Comparison of ENCODE assay signal across 10 mouse cellular contexts in genomic region chr11:78455308-78455707, GRCm38 (mm10). TPM values are rescaled to one million over a fixed set of nuclear protein-coding genes. Genes with fewer than 3 reads are reported as not detected.
A peak's percentile ranks its signal among the peaks of the same experiment; 100 is the strongest.
DNase-seq lines count a peak whose midpoint lies in the region; TF ChIP-seq lines count a peak whose summit lies in the region.
"Had no signal": no experiment of that assay in that cellular context is flagged by ENCODE, and none has a peak within 500 bp of the region (broad histone marks: within the 10 kb centered on the region; RNA-seq: fewer than 3 reads in every experiment).

No protein-coding gene starts in this region.

- no peak for TF ChIP-seq POLR2A in thymus, adult 2 months (IDR thresholded peaks at IDR 0.05; ENCODE audit: control insufficient read depth, extremely low read depth, insufficient read depth, low read length, poor library complexity)

- H3K27ac ChIP-seq in thymus, adult 2 months (ENCODE audit: control insufficient read depth, insufficient read depth, low read length), result no peak overlapping the region
- H3K27ac ChIP-seq: embryonic facial prominence, embryonic 15.5 days had no signal

- no peaks in the 10 kb centered on the region for H3K4me1 ChIP-seq in thymus, adult 2 months (replicated peaks; ENCODE audit: control insufficient read depth, insufficient read depth, low read length)
- H3K4me1 ChIP-seq: embryonic facial prominence, embryonic 15.5 days had no signal

- WGBS in thymus, adult 2 months, result 30% methylated on average over 5 of the region's 5 CpGs

- TF ChIP-seq CTCF in thymus, adult 2 months (IDR thresholded peaks at IDR 0.05; ENCODE audit: borderline replicate concordance, control insufficient read depth, extremely low read depth, insufficient read depth, low read length, poor library complexity), result no peak

- no peaks in the 10 kb centered on the region for H3K27me3 ChIP-seq in thymus, adult 2 months (ENCODE audit: control insufficient read depth, insufficient read depth, low read length)

- DNase-seq in heart, adult 8-10 months (ENCODE audit: low spot score), result peak; percentile 19
- no peak for DNase-seq in heart, adult 11 months
- peak; percentile 38 for DNase-seq in thymus, adult 2 months
- no peak for DNase-seq in thymus, adult 18-20 months
- DNase-seq in brain, adult 2 months (ENCODE audit: low read depth, low spot score), result peak; percentile 45
- peak; percentile 65 for DNase-seq in kidney, adult 9 months
- peak; percentile 51 for DNase-seq in retina, embryonic 14.5 days (ENCODE audit: low spot score)
- DNase-seq in right cerebral cortex, adult 18-20 months, result no peak

- H3K4me3 ChIP-seq in thymus, adult 2 months (ENCODE audit: control insufficient read depth, insufficient read depth, low read length), result no peak overlapping the region
- H3K4me3 ChIP-seq: embryonic facial prominence, embryonic 15.5 days had no signal

- H3K36me3 ChIP-seq in thymus, adult 2 months (ENCODE audit: control insufficient read depth, insufficient read depth, low read length), result no peaks in the 10 kb centered on the region
- H3K36me3 ChIP-seq: embryonic facial prominence, embryonic 15.5 days had no signal

RNA-seq across cellular contexts. Expression of gene Slc46a1, which starts 10.2 kb away (rescaled TPM):
- total RNA-seq in heart, adult 8-10 months (2022), result 1 to 10 TPM; 1.4 to 3.3 (median 1.9) TPM
- polyA plus RNA-seq in thymus, adult 2 months (2012; rRNA removed), result 8.3 and 11.2 TPM in 2 replicates

RNA-seq across cellular contexts. Expression of gene Slc13a2, which starts 33.3 kb away (rescaled TPM):
- total RNA-seq in heart, adult 8-10 months (2022), result not detected
- 0.61 and 0.68 TPM in 2 replicates for polyA plus RNA-seq in thymus, adult 2 months (2012; rRNA removed)
- total RNA-seq: left cerebral cortex, postnatal 25 days had no signal

RNA-seq across cellular contexts. Expression of gene Sarm1, which starts 42.2 kb away (rescaled TPM):
- under 1 TPM; 0.38 to 0.81 (median 0.48) TPM for total RNA-seq in heart, adult 8-10 months (2022)
- polyA plus RNA-seq in thymus, adult 2 months (2012; rRNA removed), result 0.62 and 0.97 TPM in 2 replicates

RNA-seq across cellular contexts. Expression of gene Vtn, which starts 43.6 kb away (rescaled TPM):
- 10 to 100 TPM; 14.3 to 19.1 (median 17.1) TPM for total RNA-seq in heart, adult 8-10 months (2022)
- 5.5 and 8.9 TPM in 2 replicates for polyA plus RNA-seq in thymus, adult 2 months (2012; rRNA removed)

RNA-seq across cellular contexts. Expression of gene Sebox, which starts 47.9 kb away (rescaled TPM):
- total RNA-seq in heart, adult 8-10 months (2022), result not detected
- 0.09 and 0.13 TPM in 2 replicates for polyA plus RNA-seq in thymus, adult 2 months (2012; rRNA removed)
- polyA plus RNA-seq: embryonic facial prominence, embryonic 15.5 days had no signal

Comparison
In these comparisons a context has a peak if more than half of its experiments do, and no peak if none do; other contexts are left out.
1. DNase-seq: peak in heart, adult 8-10 months (single experiment), thymus, adult 2 months (single experiment), brain, adult 2 months (single experiment), kidney, adult 9 months (single experiment) and retina, embryonic 14.5 days (single experiment); none in heart, adult 11 months (single experiment), thymus, adult 18-20 months (0 of 2) and right cerebral cortex, adult 18-20 months (single experiment).